Mouse (Mus musculus) inflammation-experienced regulatory T-cells (primary cell): ENCODE results near the gene Pgap3. TPM values are rescaled to one million over a fixed set of nuclear protein-coding genes. Genes with fewer than 3 reads are reported as not detected.

Source experiments
- polyA plus RNA-seq, 2 experiments: library from polyadenylated mRNA; unstranded; fragments of 100-300 nt; shearing (Covaris generic); gene quantifications; one replicate each; pipeline ENCODE4 v1.2.1; 2017

The Pgap3 gene
- 10 to 100 TPM; 12.6 to 13.7 TPM for polyA plus RNA-seq

DNA sequence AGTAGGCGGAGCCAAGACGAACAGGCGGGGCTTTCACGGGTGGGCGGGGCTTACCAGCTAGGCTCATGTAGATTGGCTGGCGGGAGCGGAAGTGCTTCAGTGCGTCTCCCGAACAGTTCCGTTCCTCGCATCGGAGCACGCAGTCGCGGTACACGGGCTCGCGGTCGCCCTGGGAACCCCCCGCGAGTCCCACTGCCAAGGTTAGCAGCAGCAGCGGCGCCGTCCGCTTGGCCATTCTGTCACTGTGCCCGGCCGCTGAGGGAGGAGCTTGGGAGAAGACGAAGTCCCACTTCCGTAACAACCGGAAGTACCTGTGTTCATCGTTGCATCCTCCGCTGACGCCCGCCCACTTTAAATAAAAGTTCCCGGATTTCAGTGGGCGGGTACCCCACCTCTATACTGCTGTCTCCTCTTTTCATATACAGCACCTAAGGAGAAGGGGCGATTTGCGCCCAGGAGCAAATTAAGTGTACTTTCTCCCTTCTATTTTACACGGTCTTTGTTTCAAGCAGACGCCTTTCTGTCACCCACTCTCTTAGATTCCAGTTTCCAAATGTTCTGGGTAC is at the start of gene Pgap3:
Pgap3 (minus strand) TSS at position 330 of the 566 bp plus-strand sequence.

DNA sequence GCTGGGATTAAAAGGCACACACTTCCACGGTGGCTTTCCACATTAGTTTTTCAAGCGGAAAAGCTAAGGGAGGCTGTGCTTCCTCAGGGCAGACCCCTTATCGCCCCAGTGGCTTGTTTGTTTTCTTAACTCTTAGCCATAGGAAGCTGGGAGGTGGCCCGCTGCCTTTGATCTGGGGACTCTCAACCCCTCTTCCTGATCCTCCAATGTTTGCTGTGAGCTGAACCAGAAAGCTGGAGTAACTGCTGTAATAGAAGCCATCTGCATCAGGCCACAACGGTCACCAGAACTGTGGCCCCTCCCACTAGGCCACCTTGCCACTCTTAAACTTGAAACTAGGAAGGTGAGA is 45.9 kb upstream of the Pgap3 start, which contains the start of gene Grb7:
Grb7 (plus strand) TSS at position 182 of the 349 bp plus-strand sequence.

DNA sequence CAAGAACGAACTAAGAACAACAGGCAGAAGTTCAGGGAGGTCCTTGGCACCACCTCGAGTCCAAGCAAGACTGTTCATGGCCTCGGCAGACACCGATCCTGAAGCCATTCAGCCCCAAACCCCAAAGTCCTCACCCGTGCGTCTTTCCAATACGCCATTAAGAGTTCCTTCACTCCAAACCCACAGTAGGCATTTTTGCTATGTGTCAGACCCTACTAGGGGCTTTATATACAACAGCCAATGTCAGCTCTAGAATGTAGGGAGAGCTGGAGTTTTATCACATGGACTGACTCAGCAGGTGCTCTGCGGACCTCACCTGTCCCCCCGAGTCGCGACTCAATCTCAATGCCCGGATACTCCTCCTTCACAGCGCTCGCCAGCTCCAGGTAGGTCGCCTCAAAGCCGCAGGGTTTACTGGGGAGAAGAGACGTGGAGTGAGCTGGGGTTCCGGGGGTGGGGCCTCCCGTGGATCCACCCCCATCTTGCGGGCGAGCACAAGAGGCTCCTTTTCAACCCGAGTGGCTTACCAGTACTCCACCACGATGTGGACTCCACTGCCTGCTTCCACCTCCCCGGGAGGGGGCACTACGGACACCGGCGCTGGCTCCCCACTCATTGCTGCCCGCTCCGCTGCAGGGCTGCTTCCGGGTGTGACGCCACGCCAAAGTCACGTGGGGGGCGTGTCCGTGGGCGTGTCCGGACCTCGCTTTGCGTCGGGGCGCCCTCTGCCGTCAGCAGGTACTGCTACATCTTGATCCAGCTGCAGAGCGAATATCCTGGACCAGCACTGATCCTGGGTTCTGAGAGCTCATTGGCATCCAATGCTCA is 38.3 kb upstream of the Pgap3 start, which contains the start of gene Mien1:
Mien1 (minus strand) TSS at position 661 of the 828 bp plus-strand sequence.

DNA sequence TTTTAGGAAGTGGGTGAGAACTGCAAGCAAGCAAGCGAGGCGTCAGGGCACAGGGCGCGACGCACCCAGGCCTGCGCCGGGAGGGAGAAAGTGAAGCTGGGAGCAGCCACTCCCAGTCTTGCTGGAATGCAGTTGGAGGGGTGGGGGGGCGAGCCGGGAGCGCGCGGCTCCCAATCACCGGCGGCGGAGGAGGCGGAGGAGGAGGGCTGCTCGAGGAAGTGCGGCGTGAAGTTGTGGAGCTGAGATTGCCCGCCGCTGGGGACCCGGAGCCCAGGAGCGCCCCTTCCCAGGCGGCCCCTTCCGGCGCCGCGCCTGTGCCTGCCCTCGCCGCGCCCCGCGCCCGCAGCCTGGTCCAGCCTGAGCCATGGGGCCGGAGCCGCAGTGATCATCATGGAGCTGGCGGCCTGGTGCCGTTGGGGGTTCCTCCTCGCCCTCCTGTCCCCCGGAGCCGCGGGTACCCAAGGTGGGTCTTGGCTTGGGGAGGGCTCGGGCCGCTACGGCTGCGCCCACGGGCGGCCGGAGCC is 12.0 kb upstream of the Pgap3 start, which contains the start of gene Erbb2:
Erbb2 (plus strand) TSS at position 198 of the 524 bp plus-strand sequence.

GRCm38 (mm10) chr11:98385638-98386585 is 14.4 kb downstream of the Pgap3 start, which contains the start of gene Pnmt:
TSS of gene Pnmt (plus strand) at chr11:98386450.

GRCm38 (mm10) chr11:98383261-98384030 is 16.8 kb downstream of the Pgap3 start, which contains the start of gene Tcap:
TSS of gene Tcap (plus strand) at chr11:98383811.

DNA sequence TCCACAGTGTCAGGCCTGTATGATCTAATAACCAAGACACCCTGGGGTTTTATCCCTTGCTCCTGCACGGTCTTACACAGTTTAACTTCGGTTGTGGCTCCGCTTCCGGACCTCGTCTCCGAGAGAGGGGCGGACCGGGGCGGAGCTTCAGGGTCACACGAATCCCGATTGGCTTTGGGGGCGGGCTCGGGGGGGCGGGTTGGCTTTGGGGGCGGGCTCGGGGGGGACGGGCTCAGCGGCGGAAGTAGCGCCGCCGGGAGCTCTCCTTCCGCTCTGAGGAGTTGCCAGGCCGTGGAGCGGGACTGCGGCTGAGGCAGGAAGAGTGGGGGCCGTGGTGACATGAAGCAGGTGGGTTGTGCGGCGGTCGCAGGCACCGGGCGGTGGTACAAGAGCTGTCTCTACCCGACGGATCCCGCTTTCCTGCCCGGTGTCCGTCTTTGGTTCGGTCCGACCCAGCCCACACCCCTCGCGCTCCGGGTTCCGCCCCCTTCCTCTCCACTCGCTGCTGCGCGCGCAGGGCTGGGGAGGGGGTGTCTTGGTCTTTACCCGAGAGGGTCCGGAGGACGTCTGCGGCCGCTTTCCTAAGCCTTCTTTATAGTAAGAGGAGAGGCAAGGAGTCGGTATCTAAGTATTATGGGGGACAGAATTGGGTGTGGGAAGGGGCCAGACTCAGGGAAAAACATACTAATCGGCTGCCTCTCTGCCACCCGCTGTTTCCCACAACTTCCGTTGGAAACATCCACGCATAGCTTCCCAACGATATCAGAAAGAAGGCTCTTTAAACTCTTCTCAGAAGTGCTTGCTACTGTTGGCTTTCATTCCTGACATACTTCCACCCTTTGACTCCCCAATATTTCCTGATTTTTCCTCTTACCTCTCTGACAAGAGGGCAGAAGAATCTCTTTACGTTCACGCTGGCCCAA is 41.9 kb downstream of the Pgap3 start, which contains the start of gene Stard3:
Stard3 (plus strand) TSS at position 208 of the 923 bp plus-strand sequence.

DNA sequence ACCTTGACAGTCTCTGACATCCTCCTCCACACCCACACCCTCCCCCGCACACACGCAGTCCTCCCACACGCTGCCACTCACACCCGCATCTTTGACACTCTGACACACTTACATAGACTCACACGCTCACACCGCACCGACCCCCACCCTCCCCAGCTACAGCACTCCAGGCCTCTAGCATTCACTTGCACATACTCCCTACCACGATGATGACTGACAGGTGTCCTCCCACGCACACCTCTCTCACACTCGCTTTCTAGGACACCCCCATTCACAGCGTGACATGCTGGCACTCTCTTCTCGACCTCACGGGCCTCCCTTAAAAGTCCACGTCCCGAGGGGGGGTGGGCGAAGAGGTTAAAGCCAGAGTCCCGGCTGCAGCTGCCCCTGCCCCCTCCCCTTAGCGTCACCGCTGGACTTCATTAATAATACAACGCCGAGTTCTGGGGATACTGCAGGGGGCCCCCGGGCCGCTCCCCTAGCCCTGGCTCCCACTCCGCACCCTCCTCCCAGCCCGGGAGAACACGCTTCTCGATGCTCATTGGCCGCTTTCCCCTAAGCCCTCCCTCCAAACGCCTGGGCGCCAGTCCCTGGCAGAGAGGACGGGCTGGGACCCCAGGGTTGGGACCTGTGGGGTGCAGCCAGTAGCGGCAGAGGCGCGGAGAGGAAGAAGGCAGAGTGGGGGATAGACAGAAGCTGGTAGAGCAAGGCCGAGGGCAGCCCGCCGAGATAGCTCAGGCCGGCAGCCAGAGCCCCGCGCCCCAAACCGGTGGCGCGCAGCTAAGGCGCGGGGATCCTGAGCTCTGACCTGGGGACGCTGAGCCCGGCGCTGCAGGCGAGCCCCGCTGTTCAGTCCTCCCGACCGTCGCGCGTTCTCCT is 52.0 kb downstream of the Pgap3 start, which contains the start of gene Ppp1r1b:
Ppp1r1b (plus strand) TSS at position 322 of the 879 bp plus-strand sequence.

Other genes with a start within 250 kb of the Pgap3 start
- gene Med1, start 207.2 kb downstream of the Pgap3 start, polyA plus RNA-seq: 10 to 100 TPM; 35.7 to 41.7 TPM
- gene Cdk12, start 197.4 kb downstream of the Pgap3 start, polyA plus RNA-seq: 10 to 100 TPM; 17.4 to 22.9 TPM
- gene Neurod2, start 70.8 kb downstream of the Pgap3 start, polyA plus RNA-seq: under 1 TPM; 0.06 to 0.67 TPM
- 1 to 10 TPM; 1.5 to 3.9 TPM for gene Ppp1r1b, start 52.1 kb downstream of the Pgap3 start, polyA plus RNA-seq
- 10 to 100 TPM; 61.8 to 64.9 TPM for gene Stard3, start 42.1 kb downstream of the Pgap3 start, polyA plus RNA-seq
- gene Tcap, start 16.7 kb downstream of the Pgap3 start, polyA plus RNA-seq: 1 to 10 TPM in 1 of 2 experiments, not detected in 1; 1.0 TPM
- not detected for gene Pnmt, start 14.0 kb downstream of the Pgap3 start, polyA plus RNA-seq
- gene Erbb2, start 12.0 kb upstream of the Pgap3 start, polyA plus RNA-seq: under 1 TPM; 0.16 to 0.22 TPM
- gene Mien1, start 38.5 kb upstream of the Pgap3 start, polyA plus RNA-seq: 100 to 1,000 TPM; 141 to 157 TPM
- gene Grb7, start 45.9 kb upstream of the Pgap3 start, polyA plus RNA-seq: 1 to 10 TPM; 1.5 to 6.5 TPM
- 10 to 100 TPM; 40.9 to 85.7 TPM for gene Ikzf3, start 145.5 kb upstream of the Pgap3 start, polyA plus RNA-seq
- 1 to 10 TPM; 3.0 to 3.7 TPM for gene Zpbp2, start 150.6 kb upstream of the Pgap3 start, polyA plus RNA-seq
- gene Ormdl3, start 186.9 kb upstream of the Pgap3 start, polyA plus RNA-seq: 10 to 100 TPM; 62.2 to 78.9 TPM
- gene Lrrc3c, start 197.8 kb upstream of the Pgap3 start, polyA plus RNA-seq: under 1 TPM in 1 of 2 experiments, not detected in 1; 0.23 TPM
- 1 to 10 TPM; 2.4 to 8.5 TPM for gene Gm12355, start 225.2 kb upstream of the Pgap3 start, polyA plus RNA-seq
- not detected for gene Gsdma3, start 225.9 kb upstream of the Pgap3 start, polyA plus RNA-seq
- 1 to 10 TPM in 1 of 2 experiments, under 1 TPM in 1; 0.11 to 2.6 TPM for gene Gsdma2, start 246.3 kb upstream of the Pgap3 start, polyA plus RNA-seq